Mouse (Mus musculus): ENCODE results near the gene Cacna2d2. TPM values are rescaled to one million over a fixed set of nuclear protein-coding genes. Genes with fewer than 3 reads are reported as not detected.

Cacna2d2 gene
- polyA plus RNA-seq, 1 experiment: 0.01 TPM

DNA sequence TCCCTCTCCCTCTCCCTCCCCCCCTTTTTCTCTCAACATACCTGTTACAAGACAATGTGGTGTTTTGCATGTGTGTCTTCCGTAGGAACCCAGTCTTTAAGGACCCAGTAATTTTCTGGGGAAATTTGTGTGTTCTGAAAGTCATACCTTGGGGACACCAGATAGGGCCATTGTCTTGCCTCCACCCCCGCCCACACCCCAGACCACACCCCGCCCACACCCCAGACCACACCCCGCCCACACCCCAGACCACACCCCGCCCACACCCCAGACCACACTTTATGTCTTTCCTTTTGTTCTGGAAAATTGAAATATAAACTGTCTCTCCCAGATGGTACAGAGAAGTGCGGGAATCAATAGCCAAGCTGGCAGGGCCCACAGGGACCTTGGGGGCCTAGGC lies 91.2 kb downstream of the Cacna2d2 start:
- H3ac ChIP-seq (ENCODE audit: control insufficient read depth, insufficient read length, low read depth): no peak overlapping the region
- peaks cover 19% of the 10 kb centered on the region for H3K27me3 ChIP-seq (ENCODE audit: control insufficient read depth, insufficient read depth, insufficient read length)
- no peaks in the 10 kb centered on the region for H3K79me3 ChIP-seq (ENCODE audit: low read depth)
- H3K36me3 ChIP-seq (ENCODE audit: control insufficient read depth, insufficient read depth): no peaks in the 10 kb centered on the region
- no peaks in the 10 kb centered on the region for H3K79me2 ChIP-seq (ENCODE audit: control insufficient read depth, insufficient read depth)
- H3K4me3 ChIP-seq (ENCODE audit: insufficient read depth, poor library complexity, severe bottlenecking): no peak overlapping the region
- TF ChIP-seq CEBPB (IDR thresholded peaks at IDR 0.05; ENCODE audit: low read depth) (no peak), USF1 (IDR thresholded peaks at IDR 0.05; ENCODE audit: low read depth) (no peak), MAX (IDR thresholded peaks at IDR 0.05) (no peak), FOSL1 (IDR thresholded peaks at IDR 0.05; ENCODE audit: insufficient read depth, low read length, poor library complexity, severe bottlenecking) (no peak), MYOD1 (IDR thresholded peaks at IDR 0.05; ENCODE audit: control insufficient read depth, insufficient read length, low read depth) (no peak), CTCF (IDR thresholded peaks at IDR 0.05; ENCODE audit: control insufficient read depth, insufficient read depth, insufficient read length) (no peak), MYOG (IDR thresholded peaks at IDR 0.05; ENCODE audit: control insufficient read depth, extremely low read depth, insufficient read length) (no peak)

GRCm38 (mm10) chr9:107493511-107493910 lies 94.1 kb downstream of the Cacna2d2 start:
- Histone ChIP-seq H3K27me3 (ENCODE audit: control insufficient read depth, insufficient read depth, insufficient read length) (peaks cover 23% of the 10 kb centered on the region), H3ac (ENCODE audit: control insufficient read depth, insufficient read length, low read depth) (no peak overlapping the region), H3K4me3 (ENCODE audit: insufficient read depth, poor library complexity, severe bottlenecking) (no peak overlapping the region), H3K79me3 (ENCODE audit: low read depth) (no peaks in the 10 kb centered on the region), H3K79me2 (ENCODE audit: control insufficient read depth, insufficient read depth) (no peaks in the 10 kb centered on the region), H3K36me3 (ENCODE audit: control insufficient read depth, insufficient read depth) (no peaks in the 10 kb centered on the region)
- TF ChIP-seq MAX (IDR thresholded peaks at IDR 0.05) (no peak), CTCF (IDR thresholded peaks at IDR 0.05; ENCODE audit: control insufficient read depth, insufficient read depth, insufficient read length) (no peak), MYOD1 (IDR thresholded peaks at IDR 0.05; ENCODE audit: control insufficient read depth, insufficient read length, low read depth) (no peak)

DNA sequence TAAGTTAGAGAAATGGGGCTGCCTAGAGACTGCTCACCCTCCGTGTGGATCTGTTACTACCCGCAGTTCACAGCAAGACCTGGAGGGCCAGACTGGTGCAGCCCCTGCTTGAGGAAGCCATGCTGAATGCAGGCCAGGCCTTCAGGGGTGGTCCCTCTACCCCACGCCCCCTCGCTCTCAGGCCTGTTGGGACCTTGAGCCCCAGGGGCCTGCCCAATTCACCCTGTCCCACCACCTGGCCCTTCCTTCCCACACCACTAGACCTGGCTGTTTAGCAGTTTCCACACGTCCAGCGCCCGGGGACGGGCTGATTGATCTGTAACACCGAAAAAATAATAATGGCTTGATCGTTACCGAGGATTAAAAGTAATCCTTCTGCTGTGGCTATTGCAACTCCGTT lies 94.8 kb downstream of the Cacna2d2 start:
- Histone ChIP-seq H3K79me2 (ENCODE audit: control insufficient read depth, insufficient read depth) (no peaks in the 10 kb centered on the region), H3K79me3 (ENCODE audit: low read depth) (no peaks in the 10 kb centered on the region), H3K36me3 (ENCODE audit: control insufficient read depth, insufficient read depth) (no peaks in the 10 kb centered on the region), H3K4me3 (ENCODE audit: insufficient read depth, poor library complexity, severe bottlenecking) (no peak overlapping the region), H3K27me3 (ENCODE audit: control insufficient read depth, insufficient read depth, insufficient read length) (peaks cover 30% of the 10 kb centered on the region), H3ac (ENCODE audit: control insufficient read depth, insufficient read length, low read depth) (no peak overlapping the region)
- TF ChIP-seq CTCF (IDR thresholded peaks at IDR 0.05; ENCODE audit: control insufficient read depth, insufficient read depth, insufficient read length) (no peak), MYOG (IDR thresholded peaks at IDR 0.05; ENCODE audit: control insufficient read depth, extremely low read depth, insufficient read length) (no peak), MYOD1 (IDR thresholded peaks at IDR 0.05; ENCODE audit: control insufficient read depth, insufficient read length, low read depth) (no peak), CEBPB (IDR thresholded peaks at IDR 0.05; ENCODE audit: low read depth) (no peak), FOSL1 (IDR thresholded peaks at IDR 0.05; ENCODE audit: insufficient read depth, low read length, poor library complexity, severe bottlenecking) (no peak), USF1 (IDR thresholded peaks at IDR 0.05; ENCODE audit: low read depth) (no peak), MAX (IDR thresholded peaks at IDR 0.05) (no peak)

DNA sequence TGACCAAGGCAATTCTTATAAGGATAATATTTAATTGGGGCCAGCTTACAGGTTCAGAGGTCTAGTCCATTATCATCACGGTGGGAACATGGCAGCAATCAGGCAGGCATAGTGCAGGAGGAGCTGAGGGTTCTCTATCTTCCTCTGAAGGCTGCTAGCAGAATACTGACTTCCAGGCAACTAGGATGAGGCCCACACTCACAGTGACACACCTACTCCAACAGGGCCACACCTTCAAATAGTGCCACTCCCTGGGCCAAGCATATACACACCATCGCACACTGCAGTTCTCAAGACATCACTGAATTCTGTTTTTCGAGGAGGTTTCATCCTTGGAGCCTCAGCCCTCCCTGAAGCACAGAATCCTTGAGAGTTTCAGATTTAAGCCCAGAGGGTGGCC lies 96.9 kb downstream of the Cacna2d2 start:
- Histone ChIP-seq H3ac (ENCODE audit: control insufficient read depth, insufficient read length, low read depth) (no peak overlapping the region), H3K79me2 (ENCODE audit: control insufficient read depth, insufficient read depth) (no peaks in the 10 kb centered on the region), H3K79me3 (ENCODE audit: low read depth) (no peaks in the 10 kb centered on the region), H3K27me3 (ENCODE audit: control insufficient read depth, insufficient read depth, insufficient read length) (peaks cover 47% of the 10 kb centered on the region), H3K4me3 (ENCODE audit: insufficient read depth, poor library complexity, severe bottlenecking) (no peak overlapping the region), H3K36me3 (ENCODE audit: control insufficient read depth, insufficient read depth) (no peaks in the 10 kb centered on the region)
- TF ChIP-seq FOSL1 (IDR thresholded peaks at IDR 0.05; ENCODE audit: insufficient read depth, low read length, poor library complexity, severe bottlenecking) (no peak), MYOG (IDR thresholded peaks at IDR 0.05; ENCODE audit: control insufficient read depth, extremely low read depth, insufficient read length) (no peak), CEBPB (IDR thresholded peaks at IDR 0.05; ENCODE audit: low read depth) (no peak), MAX (IDR thresholded peaks at IDR 0.05) (no peak), CTCF (IDR thresholded peaks at IDR 0.05; ENCODE audit: control insufficient read depth, insufficient read depth, insufficient read length) (no peak), USF1 (IDR thresholded peaks at IDR 0.05; ENCODE audit: low read depth) (no peak), MYOD1 (IDR thresholded peaks at IDR 0.05; ENCODE audit: control insufficient read depth, insufficient read length, low read depth) (no peak)

- no peaks in the 10 kb centered on the region for H3K79me2 ChIP-seq (ENCODE audit: control insufficient read depth, insufficient read depth)
- no peaks in the 10 kb centered on the region for H3K36me3 ChIP-seq (ENCODE audit: control insufficient read depth, insufficient read depth)
- peaks cover 77% of the 10 kb centered on the region for H3K27me3 ChIP-seq (ENCODE audit: control insufficient read depth, insufficient read depth, insufficient read length)
- no peaks in the 10 kb centered on the region for H3K79me3 ChIP-seq (ENCODE audit: low read depth)
- H3ac ChIP-seq (ENCODE audit: control insufficient read depth, insufficient read length, low read depth): no peak overlapping the region
- no peak overlapping the region for H3K4me3 ChIP-seq (ENCODE audit: insufficient read depth, poor library complexity, severe bottlenecking)
- no peak for TF ChIP-seq CTCF (IDR thresholded peaks at IDR 0.05; ENCODE audit: control insufficient read depth, insufficient read depth, insufficient read length)
- TF ChIP-seq MYOD1 (IDR thresholded peaks at IDR 0.05; ENCODE audit: control insufficient read depth, insufficient read length, low read depth): no peak
- TF ChIP-seq MAX (IDR thresholded peaks at IDR 0.05): no peak
- no peak for TF ChIP-seq CEBPB (IDR thresholded peaks at IDR 0.05; ENCODE audit: low read depth)
- TF ChIP-seq MYOG (IDR thresholded peaks at IDR 0.05; ENCODE audit: control insufficient read depth, extremely low read depth, insufficient read length): no peak
- no peak for TF ChIP-seq FOSL1 (IDR thresholded peaks at IDR 0.05; ENCODE audit: insufficient read depth, low read length, poor library complexity, severe bottlenecking)
- no peak for TF ChIP-seq USF1 (IDR thresholded peaks at IDR 0.05; ENCODE audit: low read depth)
Measured at GRCm38 (mm10) chr9:107500708-107501286, 101.4 kb downstream of the Cacna2d2 start.
